Mouse (Mus musculus) MEL (cell line): Measurements from ENCODE around the gene Pdcd2l. TPM values are rescaled to one million over a fixed set of nuclear protein-coding genes. Genes with fewer than 3 reads are reported as not detected.

Experiments
- DNase-seq: peaks from one replicate; pipeline ENCODE4 v3.0.0; 2011; ENCODE audit warnings: low read depth, low spot score
- H3K27ac ChIP-seq: 2 replicates; pipeline ENCODE4 v1.5.1; 2012; ENCODE audit warnings: low read depth, mild to moderate bottlenecking, control low read depth, low read length, moderate library complexity; ENCODE audit not compliant: control insufficient read depth
- H3K27me3 ChIP-seq, 2 experiments: fragments of 150-350 bp in 1 of 2; sonication (generic) in 1 of 2; 2 replicates each; pipeline ENCODE4 v1.6.1; 2012; ENCODE audit warnings: low read length in 2 of 2, mild to moderate bottlenecking in 2 of 2, improper control_type of control experiment in 1 of 2, moderate library complexity in 1 of 2; ENCODE audit not compliant: insufficient read depth in 2 of 2, control insufficient read depth in 1 of 2
- H3K36me3 ChIP-seq, 2 experiments: 2 replicates each; pipeline ENCODE4 v1.6.1; 2012 to 2014; ENCODE audit warnings: low read length in 2 of 2, improper control_type of control experiment in 1 of 2, inconsistent platforms in 1 of 2, mild to moderate bottlenecking in 1 of 2; ENCODE audit not compliant: insufficient read depth in 2 of 2, control insufficient read depth in 1 of 2
- H3K4me1 ChIP-seq, 2 experiments: fragments of 150-350 bp in 1 of 2; sonication (generic) in 1 of 2; 2 replicates each; pipeline ENCODE4 v1.6.1; 2012; ENCODE audit warnings: low read length in 2 of 2, improper control_type of control experiment in 1 of 2, mild to moderate bottlenecking in 1 of 2; ENCODE audit not compliant: insufficient read depth in 2 of 2, control insufficient read depth in 1 of 2
- H3K4me3 ChIP-seq, 2 experiments: fragments of 150-350 bp in 1 of 2; sonication (generic) in 1 of 2; 2 replicates each; pipeline ENCODE4 v1.5.1; 2012; ENCODE audit warnings: low read depth in 2 of 2, low read length in 2 of 2, mild to moderate bottlenecking in 2 of 2, moderate library complexity in 2 of 2, control low read depth in 1 of 2, improper control_type of control experiment in 1 of 2; ENCODE audit not compliant: control insufficient read depth in 1 of 2, insufficient read depth in 1 of 2
- H3K79me2 ChIP-seq: 2 replicates; pipeline ENCODE4 v1.6.1; 2012; ENCODE audit warnings: mild to moderate bottlenecking, low read length, moderate library complexity; ENCODE audit not compliant: control insufficient read depth, poor library complexity, insufficient read depth
- H3K9ac ChIP-seq: 2 replicates; pipeline ENCODE4 v1.6.1; 2012; ENCODE audit warnings: low read depth, mild to moderate bottlenecking, control low read depth, low read length, moderate library complexity; ENCODE audit not compliant: control insufficient read depth, poor library complexity, severe bottlenecking
- H3K9me3 ChIP-seq: fragments of 150-350 bp; sonication (generic); replicated peaks from 2 replicates; pipeline ENCODE4 v1.6.1; 2012; ENCODE audit warnings: mild to moderate bottlenecking, low read length, improper control_type of control experiment, moderate library complexity; ENCODE audit not compliant: insufficient read depth
- CTCF ChIP-seq, 3 experiments: IDR thresholded peaks in 2 of 3; conservative IDR thresholded peaks in 1 of 3; 2 replicates each; pipeline ENCODE4 v1.5.1; 2011 to 2012; ENCODE audit warnings: low read length in 3 of 3, low read depth in 2 of 3, mild to moderate bottlenecking in 2 of 3, improper control_type of control experiment in 1 of 3, inconsistent platforms in 1 of 3, mixed read lengths in 1 of 3, moderate library complexity in 1 of 3; ENCODE audit not compliant: control insufficient read depth in 1 of 3, insufficient read depth in 1 of 3, poor library complexity in 1 of 3, severe bottlenecking in 1 of 3
- ELF1 ChIP-seq: IDR thresholded peaks from 2 replicates; pipeline ENCODE4 v1.6.1; 2014; ENCODE audit warnings: low read depth, mild to moderate bottlenecking, inconsistent platforms, low read length, improper control_type of control experiment, moderate library complexity
- EP300 ChIP-seq, 2 experiments: IDR thresholded peaks; 2 replicates each; pipeline ENCODE4 v1.6.1; 2011; ENCODE audit warnings: improper control_type of control experiment in 2 of 2, low read length in 2 of 2, low read depth in 1 of 2, mild to moderate bottlenecking in 1 of 2
- ETS1 ChIP-seq: IDR thresholded peaks from 2 replicates; pipeline ENCODE4 v1.6.1; 2012; ENCODE audit warnings: low read depth, mild to moderate bottlenecking, inconsistent platforms, low read length, improper control_type of control experiment, moderate library complexity
- GABPA ChIP-seq: IDR thresholded peaks from 2 replicates; pipeline ENCODE4 v1.6.1; 2012; ENCODE audit warnings: low read depth, mild to moderate bottlenecking, inconsistent platforms, low read length, improper control_type of control experiment, moderate library complexity
- GATA1 ChIP-seq: IDR thresholded peaks from 2 replicates; pipeline ENCODE4 v1.6.1; 2011; ENCODE audit warnings: low read depth, low read length, improper control_type of control experiment
- KAT2A ChIP-seq: conservative IDR thresholded peaks from 2 replicates; pipeline ENCODE4 v1.6.1; 2012; ENCODE audit warnings: low read depth, low read length, improper control_type of control experiment, inconsistent platforms
- MAX ChIP-seq: IDR thresholded peaks from 2 replicates; pipeline ENCODE4 v1.6.1; 2011; ENCODE audit warnings: low read length, improper control_type of control experiment
- MXI1 ChIP-seq: IDR thresholded peaks from 2 replicates; pipeline ENCODE4 v1.6.1; 2011; ENCODE audit warnings: mild to moderate bottlenecking, low read depth, low read length, improper control_type of control experiment
- MYB ChIP-seq: IDR thresholded peaks from 2 replicates; pipeline ENCODE4 v1.6.1; 2011; ENCODE audit warnings: mild to moderate bottlenecking, low read depth, low read length, improper control_type of control experiment
- MYC ChIP-seq: IDR thresholded peaks from 2 replicates; pipeline ENCODE4 v1.6.1; 2011; ENCODE audit warnings: low read depth, mild to moderate bottlenecking, low read length, improper control_type of control experiment, moderate library complexity
- NRF1 ChIP-seq: IDR thresholded peaks from 2 replicates; pipeline ENCODE4 v1.6.1; 2014; ENCODE audit warnings: low read depth, mild to moderate bottlenecking, inconsistent platforms, low read length, improper control_type of control experiment, moderate library complexity; ENCODE audit not compliant: poor library complexity, insufficient read depth, severe bottlenecking
- POLR2AphosphoS2 ChIP-seq: IDR thresholded peaks from 2 replicates; pipeline ENCODE4 v1.6.1; 2011; ENCODE audit warnings: low read length, improper control_type of control experiment
- SIN3A ChIP-seq: IDR thresholded peaks from 2 replicates; pipeline ENCODE4 v1.6.1; 2012; ENCODE audit warnings: low read length, improper control_type of control experiment, inconsistent platforms
- TBP ChIP-seq: IDR thresholded peaks from 2 replicates; pipeline ENCODE4 v1.8.0; 2011; ENCODE audit warnings: low read depth, low read length, improper control_type of control experiment
- ZKSCAN1 ChIP-seq: IDR thresholded peaks from 2 replicates; pipeline ENCODE4 v1.6.1; 2012; ENCODE audit warnings: low read depth, mild to moderate bottlenecking, inconsistent platforms, low read length, improper control_type of control experiment, moderate library complexity
- polyA plus RNA-seq, 2 experiments: library from polyadenylated mRNA; stranded (reverse) in 1 of 2; unstranded in 1 of 2; fragments of >175 nt in 1 of 2; fragments of >200 nt in 1 of 2; gene quantifications; 2 replicates each; pipeline versions ENCODE4 v1.2.1 to v1.2.4; 2012; ENCODE audit warnings: low replicate concordance in 2 of 2, low read depth in 1 of 2; ENCODE audit not compliant: insufficient read length in 2 of 2, insufficient read depth in 1 of 2, missing spikeins in 1 of 2
- total RNA-seq: library from RNA; depleted of rRNA; stranded (reverse); fragments of 300-350 nt; gene quantifications from 2 replicates; pipeline ENCODE4 v1.2.3, GENCODE M21; 2012

The Pdcd2l gene
- total and polyA plus RNA-seq, 3 experiments = 25.7 to 26.6 TPM; not detected in 1

DNA sequence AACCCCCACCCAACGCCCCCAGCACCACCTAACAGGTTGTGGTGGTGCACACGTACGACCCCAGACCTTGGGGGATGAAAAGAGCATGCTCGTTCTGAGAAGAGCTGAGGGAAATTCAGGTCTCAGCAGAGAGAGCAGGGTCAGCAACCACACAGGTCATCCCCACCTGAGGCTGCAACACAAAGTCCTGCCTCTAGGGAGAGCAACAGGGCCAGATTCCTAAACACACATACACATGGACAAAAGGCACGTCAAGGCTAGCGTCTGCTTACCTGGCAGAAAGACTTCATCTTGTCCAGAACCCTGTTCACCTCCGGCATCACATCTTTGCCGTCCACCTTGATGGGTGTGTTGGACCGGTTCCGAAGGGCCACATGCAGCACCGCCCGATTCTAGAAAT lies 30.4 kb upstream of the Pdcd2l start:
- peak; percentile 12 for DNase-seq
- TF ChIP-seq ZKSCAN1 (no peak), KAT2A (no peak), MYC (no peak), MYB (no peak), CTCF (IDR thresholded peaks at IDR 0.05 in 2 of 3, conservative IDR thresholded peaks at IDR 0.05 in 1 of 3; ENCODE audit: control insufficient read depth in 1 of 3, insufficient read depth in 1 of 3, low read depth in 2 of 3, low read length in 3 of 3, poor library complexity in 1 of 3, severe bottlenecking in 1 of 3) (peak in 1 of 3 experiments; percentile 26; a peak in 2 of 6 replicates), TBP (no peak), SIN3A (no peak), ELF1 (no peak)
- Histone ChIP-seq H3K27me3 (no peaks in the 10 kb centered on the region), H3K9ac (no peak overlapping the region), H3K4me3 (peak overlapping the region in 1 of 2 experiments; percentile 8; a peak in 3 of 4 replicates), H3K4me1 (peaks cover 7 to 28% of the 10 kb centered on the region in 2 experiments), H3K9me3 (no peaks in the 10 kb centered on the region), H3K79me2 (peaks cover 47% of the 10 kb centered on the region), H3K27ac (no peak overlapping the region), H3K36me3 (peaks cover 22 to 43% of the 10 kb centered on the region in 2 experiments)

DNA sequence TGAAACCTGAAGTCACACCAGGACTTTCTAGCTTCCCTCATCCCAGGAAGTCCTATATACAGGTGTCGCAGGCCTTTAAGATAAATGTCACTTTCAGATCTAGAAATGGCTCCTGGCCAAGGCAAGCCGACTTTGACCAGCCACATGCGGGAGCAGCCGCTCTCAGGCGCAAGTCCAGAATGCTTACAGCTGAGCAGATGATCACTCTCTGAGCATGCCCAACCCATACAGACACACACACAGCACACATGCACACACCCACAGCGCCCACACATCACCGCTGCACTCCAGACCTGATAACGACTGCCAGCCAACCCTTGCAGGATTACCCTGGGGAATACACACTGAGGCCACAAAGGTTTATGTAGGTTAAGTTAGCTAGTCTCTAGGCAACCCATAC lies 29.6 kb upstream of the Pdcd2l start:
- H3K27ac ChIP-seq = no peak overlapping the region
- H3K36me3 ChIP-seq = peaks cover 22 to 45% of the 10 kb centered on the region in 2 experiments
- DNase-seq = peak; percentile 69
- H3K79me2 ChIP-seq = peaks cover 47% of the 10 kb centered on the region
- H3K4me3 ChIP-seq = peak overlapping the region in 1 of 2 experiments; percentile 37; a peak in 1 of 4 replicates
- no peak overlapping the region for H3K9ac ChIP-seq
- H3K4me1 ChIP-seq = peaks cover 7 to 28% of the 10 kb centered on the region in 2 experiments; a peak in 3 of 4 replicates
- peak; percentile 32; the same call in 1 of the 2 replicates for TF ChIP-seq GATA1
- TF ChIP-seq MAX = peak; percentile 35; the same call in 1 of the 2 replicates
- peak; percentile 55 for TF ChIP-seq ETS1
- TF ChIP-seq KAT2A = no peak
- TF ChIP-seq SIN3A = peak; percentile 78
- TF ChIP-seq MYC = 0 out of 2 replicates have a peak, but pooled peaks have one; percentile 39
- TF ChIP-seq MXI1 = peak; percentile 68
- no peak for TF ChIP-seq GABPA
- no peak for TF ChIP-seq POLR2AphosphoS2
- peak; percentile 22 to 24; a peak in 3 of 4 replicates for TF ChIP-seq EP300 (IDR thresholded peaks at IDR 0.05; ENCODE audit: low read depth in 1 of 2, low read length in 2 of 2)
- peak; percentile 71 for TF ChIP-seq NRF1
- no peaks in the 10 kb centered on the region for H3K27me3 ChIP-seq
- H3K9me3 ChIP-seq = no peaks in the 10 kb centered on the region
